Mouse (Mus musculus) bone marrow, adult 2 months (tissue): ENCODE results near the gene Prcp.
"Not testable (repeated sequence)": the region's sequence is repeated elsewhere in the genome, so short reads cannot be mapped to it uniquely, and the experiment has no call there.

Source experiments
- CTCF ChIP-seq: fragments of 200-500 bp; IDR thresholded peaks from 2 replicates; pipeline ENCODE4 v1.5.1; 2011; ENCODE audit warnings: low read length, control low read depth; ENCODE audit not compliant: control insufficient read depth, insufficient read depth
- POLR2A ChIP-seq: fragments of 200-500 bp; IDR thresholded peaks from 2 replicates; pipeline ENCODE4 v1.6.1; 2011; ENCODE audit warnings: low read depth, mild to moderate bottlenecking, control low read depth, low read length, borderline replicate concordance; ENCODE audit not compliant: control insufficient read depth

DNA sequence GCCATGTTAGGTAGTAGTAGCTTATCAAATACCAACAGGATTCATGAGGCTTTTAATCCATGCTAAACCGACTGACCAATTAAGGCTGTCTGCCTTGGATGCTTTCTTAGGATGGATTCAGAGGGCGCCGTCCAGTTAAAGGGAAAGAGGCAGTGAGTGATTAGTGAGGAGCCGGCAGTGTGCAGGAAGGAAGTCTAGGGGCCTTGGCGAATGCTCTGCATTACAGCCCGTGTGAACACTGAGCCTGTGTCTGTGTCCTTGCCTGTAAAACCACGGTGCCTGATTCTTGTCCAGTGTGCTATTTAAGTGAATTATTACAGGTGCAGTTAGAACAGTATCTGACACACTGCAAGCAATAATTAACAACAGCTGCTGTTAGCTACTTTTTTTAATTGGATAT lies 104.5 kb downstream of the Prcp start:
- not testable (repeated sequence) for TF ChIP-seq POLR2A, CTCF
